Mouse (Mus musculus) urinary bladder, postnatal 25 days (tissue): ENCODE data around the gene Asb9.

ENCODE experiments used
- DNase-seq: peaks from one replicate; pipeline ENCODE4 v3.0.0; 2022; ENCODE audit warnings: low spot score

The Asb9 gene

GRCm38 (mm10) chrX:164505709-164506498 lies at the start of gene Asb9:
Gene Asb9, plus strand, starts transcription at chrX:164506327.
- DNase-seq: no peak

GRCm38 (mm10) chrX:164459205-164459878 lies 46.8 kb upstream of the Asb9 start:
- no peak for DNase-seq

- DNase-seq: no peak
Observed at GRCm38 (mm10) chrX:164502258-164502657, 3.9 kb upstream of the Asb9 start.

- no peak for DNase-seq
Observed at GRCm38 (mm10) chrX:164507068-164507467, 941 bp downstream of the Asb9 start.

- no peak for DNase-seq
Observed at GRCm38 (mm10) chrX:164508728-164509127, 2.6 kb downstream of the Asb9 start.

GRCm38 (mm10) chrX:164522138-164522537 lies 16.0 kb downstream of the Asb9 start:
- no peak for DNase-seq

GRCm38 (mm10) chrX:164526566-164526965 lies 20.4 kb downstream of the Asb9 start:
- no peak for DNase-seq

GRCm38 (mm10) chrX:164541436-164542317 lies 35.5 kb downstream of the Asb9 start:
- DNase-seq: no peak

GRCm38 (mm10) chrX:164570195-164570594 lies 64.1 kb downstream of the Asb9 start:
- no peak for DNase-seq

- no peak for DNase-seq
Observed at GRCm38 (mm10) chrX:164576967-164577366, 70.8 kb downstream of the Asb9 start.
